Mouse (Mus musculus) activated CD4-positive, CD25-positive, alpha-beta regulatory T cell, adult 4 months (primary cell): Measurements from ENCODE around the gene Serpina3g. TPM values are rescaled to one million over a fixed set of nuclear protein-coding genes. Genes with fewer than 3 reads are reported as not detected.

Source experiments
- ATAC-seq: one replicate; pipeline ENCODE4 v1.8.0; 2017
- polyA plus RNA-seq, 2 experiments: library from polyadenylated mRNA; unstranded; fragments of 100-300 nt; shearing (Covaris generic); gene quantifications; one replicate each; pipeline ENCODE4 v1.2.1; 2017

The Serpina3g gene
- polyA plus RNA-seq, 2 experiments from 2014 or later: 212 to 230 TPM

DNA sequence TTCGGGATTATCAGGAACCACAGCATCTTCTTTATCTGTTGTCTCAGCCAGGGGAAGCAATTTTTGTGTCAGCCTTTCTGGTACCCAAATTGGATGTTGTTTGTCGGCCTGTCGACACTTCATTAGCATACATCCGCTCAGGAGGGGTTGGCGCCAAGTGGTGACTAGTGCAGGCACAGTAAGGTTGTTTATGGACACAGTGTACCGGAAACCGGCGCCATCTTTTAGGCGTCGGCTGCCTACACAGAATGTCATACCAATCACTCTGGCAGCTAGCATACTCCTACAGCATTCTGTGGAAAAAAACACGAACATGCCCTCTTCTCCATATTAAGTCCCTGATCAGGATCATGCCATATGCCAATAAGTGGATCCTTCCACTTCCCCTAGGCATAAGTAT lies 47.3 kb downstream of the Serpina3g start:
- ATAC-seq: no peak

DNA sequence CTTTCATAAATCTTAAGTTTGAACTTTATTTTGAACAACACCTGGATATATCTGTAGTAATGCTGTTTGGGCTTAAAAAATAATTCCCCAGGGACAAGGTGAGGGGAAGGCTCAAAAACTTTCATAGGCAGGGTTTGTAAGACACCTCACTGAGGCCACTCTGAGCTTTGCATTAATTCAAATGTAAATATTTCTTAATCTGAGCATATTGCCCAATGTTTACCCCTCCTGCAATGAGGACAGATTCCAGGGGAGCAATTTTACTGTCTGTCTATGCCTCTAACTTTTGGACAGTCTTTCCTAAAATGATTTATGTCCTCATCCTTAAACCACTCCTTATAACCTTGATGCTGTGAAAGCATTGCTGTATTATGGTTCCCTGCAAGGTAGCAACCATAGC lies 52.3 kb downstream of the Serpina3g start:
- ATAC-seq: no peak

DNA sequence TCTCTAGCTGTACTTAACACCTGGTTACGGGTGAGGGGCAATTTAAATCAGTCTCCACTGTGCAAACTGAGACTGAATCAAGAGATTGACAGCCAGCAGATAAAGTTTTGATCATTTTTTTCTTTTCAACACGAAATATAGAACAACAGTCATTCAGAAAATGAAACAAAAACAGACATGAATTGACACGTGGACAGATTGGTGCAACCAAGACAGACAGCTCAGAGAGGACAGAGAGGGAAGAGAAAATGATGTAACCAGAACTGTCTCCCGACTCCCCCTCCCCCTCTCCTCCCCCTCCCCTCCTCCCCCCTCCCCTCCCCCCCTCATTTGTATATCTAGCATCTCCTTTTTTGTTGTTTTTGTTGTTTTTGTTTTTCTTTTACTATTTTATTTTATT lies 53.8 kb downstream of the Serpina3g start:
- peak; percentile 49 for ATAC-seq

Other genes with a start within 250 kb of the Serpina3g start
- not detected for gene Serpina11, start 246.3 kb upstream of the Serpina3g start, polyA plus RNA-seq
- gene Serpina9, start 222.5 kb upstream of the Serpina3g start, polyA plus RNA-seq: 1 to 10 TPM; 1.1 to 1.3 TPM
- gene Serpina12, start 191.8 kb upstream of the Serpina3g start, polyA plus RNA-seq: not detected
- not detected for gene Serpina5, start 135.1 kb upstream of the Serpina3g start, polyA plus RNA-seq
- gene Serpina3a, start 123.5 kb upstream of the Serpina3g start, polyA plus RNA-seq: not detected
- not detected for gene Serpina3b, start 108.2 kb upstream of the Serpina3g start, polyA plus RNA-seq
- not detected for gene Serpina3c, start 82.4 kb upstream of the Serpina3g start, polyA plus RNA-seq
- 10 to 100 TPM; 13.8 to 14.1 TPM for gene Serpina3f, start 21.7 kb upstream of the Serpina3g start, polyA plus RNA-seq
- not detected for gene Serpina3i, start 26.9 kb downstream of the Serpina3g start, polyA plus RNA-seq
- gene Serpina3j, start 78.3 kb downstream of the Serpina3g start, polyA plus RNA-seq: not detected
- not detected for gene Serpina3k, start 102.2 kb downstream of the Serpina3g start, polyA plus RNA-seq
- gene Serpina3m, start 102.2 kb downstream of the Serpina3g start, polyA plus RNA-seq: not detected
- not detected for gene Serpina3n, start 170.5 kb downstream of the Serpina3g start, polyA plus RNA-seq
- not detected for gene Gsc, start 237.1 kb downstream of the Serpina3g start, polyA plus RNA-seq